Comparison of ENCODE assay signal across 8 mouse cellular contexts in the genomic region with DNA sequence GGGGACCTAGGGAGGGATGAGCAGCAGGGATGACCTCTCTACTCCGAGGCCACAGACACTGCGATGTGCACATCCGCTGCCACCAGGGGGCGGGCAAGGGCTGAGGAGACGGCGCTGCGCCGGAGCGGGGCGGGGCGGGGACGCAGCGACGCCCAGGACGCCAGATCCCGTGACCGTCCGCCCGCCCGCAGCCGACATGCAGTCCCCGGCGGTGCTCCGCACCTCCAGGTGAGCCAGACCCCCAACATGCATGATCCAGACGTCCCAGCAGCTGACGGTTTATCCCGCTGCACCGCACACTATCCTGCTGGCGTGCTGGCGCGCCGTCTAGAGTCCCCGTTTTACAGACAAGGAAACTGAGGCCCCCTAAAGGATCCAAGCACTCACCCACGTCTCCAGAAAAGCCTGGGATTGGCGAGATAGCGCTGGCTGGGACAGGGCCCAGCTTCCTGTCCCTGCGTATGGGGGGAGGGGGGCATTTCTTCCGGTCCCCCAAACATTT. TPM values are rescaled to one million over a fixed set of nuclear protein-coding genes. Genes with fewer than 3 reads are reported as not detected.
DNase-seq lines count a peak whose midpoint lies in the region; ATAC-seq and TF ChIP-seq lines count a peak whose summit lies in the region.

A gene (plus strand): TSS at position 163 of the 502 bp plus-strand sequence.

- peak; percentile 97; the same call in 1 of the 2 replicates for TF ChIP-seq CTCF in gastrocnemius, adult 2 months (IDR thresholded peaks at IDR 0.05)

- peaks cover 14% of the 10 kb centered on the region for H3K4me1 ChIP-seq in hindbrain, embryonic 16.5 days (ENCODE audit: control insufficient read depth, insufficient read depth, low read depth, low read length)
- peaks cover 54% of the 10 kb centered on the region for H3K4me1 ChIP-seq in megakaryocyte, embryonic 14.5 days

- peak; percentile 88 for ATAC-seq in hindbrain, embryonic 16.5 days

- H3K4me3 ChIP-seq in gastrocnemius, adult 2 months, result peak within 1 kb of the TSS; percentile 91
- H3K4me3 ChIP-seq in hindbrain, embryonic 16.5 days (ENCODE audit: low read length), result peak within 1 kb of the TSS; percentile 68
- peak within 1 kb of the TSS; percentile 98 for H3K4me3 ChIP-seq in megakaryocyte, embryonic 14.5 days (replicated peaks)

- no peaks in the 10 kb centered on the region for H3K9me3 ChIP-seq in hindbrain, embryonic 16.5 days (ENCODE audit: control insufficient read depth, low read length)
- no peaks in the 10 kb centered on the region for H3K9me3 ChIP-seq in megakaryocyte, embryonic 14.5 days

- peak within 1 kb of the TSS; percentile 81 for H3K4me2 ChIP-seq in hindbrain, embryonic 16.5 days (ENCODE audit: low read length)

- H3K36me3 ChIP-seq in hindbrain, embryonic 16.5 days (ENCODE audit: control insufficient read depth, insufficient read depth, low read length), result no peaks in the 10 kb centered on the region
- peaks cover 32% of the 10 kb centered on the region for H3K36me3 ChIP-seq in megakaryocyte, embryonic 14.5 days (replicated peaks; ENCODE audit: low read length)

- intact Hi-C loops in gastrocnemius, adult 2 months (cut with DNase I), result loop anchor here (1.0 kb wide), 1 partner anchor 13 kb away; no protein-coding TSS in a partner anchor

- DNase-seq in WW6 (ENCODE audit: low read depth, low spot score), result peak; percentile 76
- DNase-seq in cerebellum, postnatal 36 days, result peak; percentile 84 to 92
- DNase-seq in gastrocnemius, adult 2 months, result peak; percentile 95
- peak; percentile 72 to 76 for DNase-seq in left cerebral cortex, adult 8-10 months (ENCODE audit: low spot score in 2 of 2)
- DNase-seq in right cerebral cortex, adult 2 months (ENCODE audit: low spot score in 2 of 2), result peak; percentile 85 to 89
- DNase-seq in urinary bladder, postnatal 14 days (ENCODE audit: low spot score), result peak; percentile 91

- H3K27me3 ChIP-seq in hindbrain, embryonic 16.5 days (replicated peaks; ENCODE audit: control insufficient read depth, insufficient read depth, low read length), result peaks cover 8% of the 10 kb centered on the region; the same call in 1 of the 2 replicates
- peaks cover 33% of the 10 kb centered on the region for H3K27me3 ChIP-seq in megakaryocyte, embryonic 14.5 days (replicated peaks)

- peak within 1 kb of the TSS; percentile 76 for H3K9ac ChIP-seq in hindbrain, embryonic 16.5 days (ENCODE audit: low read depth, low read length)

- WGBS in hindbrain, embryonic 16.5 days, result under 1% methylated on average over 36 of the region's 38 CpGs

- peak within 1 kb of the TSS; percentile 87 for H3K27ac ChIP-seq in gastrocnemius, adult 2 months
- H3K27ac ChIP-seq in hindbrain, embryonic 16.5 days (ENCODE audit: low read depth, low read length), result no peak within 1 kb of the TSS

RNA-seq across cellular contexts. Expression of the gene that starts here (rescaled TPM):
- 1 to 10 TPM; 6.1 to 7.7 TPM for total RNA-seq in gastrocnemius, adult 2 months (2021)
- 10.1 and 10.6 TPM in 2 replicates for polyA plus RNA-seq in hindbrain, embryonic 16.5 days (2015; fragmentation: Nextera tagmentation; extraction: Ambion mirVana)
- total RNA-seq in left cerebral cortex, adult 8-10 months (2022), result 10 to 100 TPM; 14.4 to 17.1 (median 15.6) TPM
- 5.5 and 11.1 TPM in 2 replicates for polyA plus RNA-seq in megakaryocyte, embryonic 14.5 days (2012; ENCODE audit: insufficient read depth, low replicate concordance)
